Mouse (Mus musculus) common myeloid progenitor, adult 5-6 weeks (primary cell): ENCODE results near the gene Slc39a11. TPM values are rescaled to one million over a fixed set of nuclear protein-coding genes. Genes with fewer than 3 reads are reported as not detected.
A peak's percentile ranks its signal among the peaks of the same experiment; 100 is the strongest.

Experiments
- ATAC-seq: replicated peaks from 2 replicates; pipeline ENCODE4 v1.8.0; 2016; ENCODE audit warnings: low read depth, mild to moderate bottlenecking, moderate TSS enrichment, inconsistent platforms; ENCODE audit not compliant: poor library complexity, severe bottlenecking
- total RNA-seq: library from RNA; stranded (forward); fragments of 200-1000, 187-1606 nt; gene quantifications from 2 replicates; pipeline ENCODE4 v1.2.3, GENCODE M21; 2017

Slc39a11 gene
- total RNA-seq: 19.0 and 25.3 TPM in 2 replicates

- peak; percentile 49 for ATAC-seq
These were observed at the start of gene Slc39a11 for GRCm38 (mm10) chr11:113649353-113650210. TSS of gene Slc39a11 (minus strand) at chr11:113650079.

- no peak for ATAC-seq
These were observed 49.8 kb upstream of the Slc39a11 start for GRCm38 (mm10) chr11:113699643-113700042.

- ATAC-seq: no peak
These were observed 48.2 kb upstream of the Slc39a11 start for GRCm38 (mm10) chr11:113698013-113698545.

- ATAC-seq: no peak
These were observed 47.7 kb upstream of the Slc39a11 start for GRCm38 (mm10) chr11:113697571-113697970.

GRCm38 (mm10) chr11:113691851-113692250 is 42.0 kb upstream of the Slc39a11 start:
- no peak for ATAC-seq

- no peak for ATAC-seq
These were observed 41.4 kb upstream of the Slc39a11 start for GRCm38 (mm10) chr11:113691318-113691717.

- no peak for ATAC-seq
These were observed 40.6 kb upstream of the Slc39a11 start for GRCm38 (mm10) chr11:113690506-113690905.

- ATAC-seq: no peak
These were observed 37.2 kb upstream of the Slc39a11 start for GRCm38 (mm10) chr11:113687031-113687430.

GRCm38 (mm10) chr11:113684707-113685426 is 35.0 kb upstream of the Slc39a11 start:
- no peak for ATAC-seq

- ATAC-seq: peak; percentile 85
These were observed 34.3 kb upstream of the Slc39a11 start, which contains the start of the genes Fam104a and D11Wsu47e for GRCm38 (mm10) chr11:113683957-113684706. TSS of gene Fam104a (minus strand) at chr11:113684155. TSS of gene D11Wsu47e (plus strand) at chr11:113684412.

- ATAC-seq: peak; percentile 6; the same call in 1 of the 2 replicates
These were observed 33.7 kb upstream of the Slc39a11 start for GRCm38 (mm10) chr11:113683627-113683956.

- peak; percentile 50 for ATAC-seq
These were observed 33.2 kb upstream of the Slc39a11 start for GRCm38 (mm10) chr11:113682897-113683626.

- ATAC-seq: no peak
These were observed 32.1 kb upstream of the Slc39a11 start for GRCm38 (mm10) chr11:113681979-113682378.

GRCm38 (mm10) chr11:113680954-113681353 is 31.1 kb upstream of the Slc39a11 start:
- peak; percentile 16 for ATAC-seq

GRCm38 (mm10) chr11:113678373-113678772 is 28.5 kb upstream of the Slc39a11 start:
- ATAC-seq: no peak

- no peak for ATAC-seq
These were observed 27.5 kb upstream of the Slc39a11 start for GRCm38 (mm10) chr11:113677378-113677777.

GRCm38 (mm10) chr11:113676847-113677246 is 27.0 kb upstream of the Slc39a11 start:
- no peak for ATAC-seq

GRCm38 (mm10) chr11:113674595-113674994 is 24.7 kb upstream of the Slc39a11 start:
- ATAC-seq: no peak

- ATAC-seq: no peak
These were observed 23.7 kb upstream of the Slc39a11 start for GRCm38 (mm10) chr11:113673614-113674013.
